Mouse (Mus musculus): Measurements from ENCODE around the gene Iqsec2.

DNA sequence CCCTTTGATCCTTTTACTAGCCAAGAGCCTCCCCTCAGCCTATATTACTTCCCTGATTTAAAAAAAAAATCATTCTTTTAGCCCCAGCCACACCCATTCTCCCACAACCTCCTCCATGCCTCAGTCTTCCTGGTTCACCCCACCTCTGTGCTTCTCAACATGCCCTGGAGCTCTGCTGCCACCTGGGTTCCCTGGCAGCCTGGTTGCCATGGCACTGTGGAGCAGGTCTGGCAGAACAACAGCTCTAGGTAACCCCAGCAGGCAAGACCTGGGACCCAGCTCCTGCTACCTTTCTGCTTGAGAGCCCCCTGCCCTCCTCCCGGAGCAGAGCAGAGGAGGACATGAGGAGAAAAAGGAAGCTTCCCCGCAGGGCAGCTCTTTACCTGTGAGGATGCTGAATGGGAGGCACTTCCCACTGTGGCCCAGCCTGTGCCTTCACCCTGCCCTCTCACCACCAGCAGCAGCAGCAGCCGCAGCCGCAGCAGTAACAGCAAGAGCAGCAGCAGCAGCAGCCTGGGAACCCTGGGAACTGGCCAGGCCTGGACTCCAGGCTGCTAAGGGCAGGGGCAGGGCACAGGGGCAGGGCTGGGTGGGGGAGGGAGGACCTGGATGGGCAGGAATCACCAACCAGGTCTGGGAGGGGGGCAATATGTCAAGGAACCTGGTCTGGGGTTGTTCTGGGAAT, 57.8 kb downstream of the Iqsec2 start:
- TF ChIP-seq CTCF (IDR thresholded peaks at IDR 0.05; ENCODE audit: low read depth), result no peak
- TF ChIP-seq EP300 (IDR thresholded peaks at IDR 0.05; ENCODE audit: low read depth), result no peak
